In genomic region chr11:4261188-4261494, GRCm38 (mm10) we compare ENCODE assay signal across 10 mouse cellular contexts. TPM values are rescaled to one million over a fixed set of nuclear protein-coding genes. Genes with fewer than 3 reads are reported as not detected.
A peak's percentile ranks its signal among the peaks of the same experiment; 100 is the strongest.
DNase-seq lines count a peak whose midpoint lies in the region; ATAC-seq lines count a peak whose summit lies in the region.
"Had no signal": no experiment of that assay in that cellular context is flagged by ENCODE, and none has a peak within 500 bp of the region (broad histone marks: within the 10 kb centered on the region; RNA-seq: fewer than 3 reads in every experiment).

No protein-coding gene starts in this region.

- DNase-seq in left cerebral cortex, postnatal 14 days (ENCODE audit: low spot score in 2 of 2), result peak; percentile 53 to 60
- no peak for DNase-seq in left cerebral cortex, adult 11 months (ENCODE audit: low spot score)
- DNase-seq in embryo, embryonic 11 days, result peak; percentile 67
- DNase-seq in liver, result peak; percentile 72
- peak; percentile 86 for DNase-seq in thymus, postnatal 4 days

- intact Hi-C loops in left cerebral cortex, postnatal 14 days (cut with DNase I), result no loop called here

- ATAC-seq in activated CD4-positive, CD25-positive, alpha-beta regulatory T cell, adult 4 months, result peak; percentile 59
- peak; percentile 63 for ATAC-seq in inflammation-experienced regulatory T-cells, adult 6 months
- peak; percentile 48 for ATAC-seq in monocyte, adult 5-6 weeks (replicated peaks; ENCODE audit: insufficient number of reproducible peaks, low FRiP score, low TSS enrichment, poor library complexity, severe bottlenecking)

RNA-seq across cellular contexts. Expression of gene Lif, which starts 3.8 kb away (rescaled TPM):
- under 1 TPM; 0.15 to 0.59 TPM for total RNA-seq in left cerebral cortex, postnatal 14 days (2021)
- 1 to 10 TPM; 2.9 to 6.6 TPM for polyA plus RNA-seq in activated CD4-positive, CD25-positive, alpha-beta regulatory T cell, adult 4 months (2017; shearing (Covaris generic))
- 1 to 10 TPM; 1.9 to 2.6 (median 2.5) TPM for polyA plus RNA-seq in inflammation-experienced regulatory T-cells, adult 6 months (2017; shearing (Covaris generic))
- total RNA-seq in monocyte, adult 5-6 weeks (2017), result 0.29 to 1.1 TPM (median 0.32 TPM) in 3 replicates
- polyA plus RNA-seq: erythroblast, embryonic 14.5 days; neural tube, embryonic 13.5 days had no signal

RNA-seq across cellular contexts. Expression of gene Osm, which starts 24.9 kb away (rescaled TPM):
- not detected for total RNA-seq in left cerebral cortex, postnatal 14 days (2021)
- 10 to 100 TPM; 18.0 to 19.8 TPM for polyA plus RNA-seq in activated CD4-positive, CD25-positive, alpha-beta regulatory T cell, adult 4 months (2017; shearing (Covaris generic))
- polyA plus RNA-seq in inflammation-experienced regulatory T-cells, adult 6 months (2017; shearing (Covaris generic)), result 10 to 100 TPM; 11.2 to 23.6 (median 16.6) TPM
- total RNA-seq in monocyte, adult 5-6 weeks (2017), result 75.5 to 155 TPM (median 106 TPM) in 3 replicates
- polyA plus RNA-seq: neural tube, embryonic 13.5 days had no signal

RNA-seq across cellular contexts. Expression of gene Castor1, which starts 43.1 kb away (rescaled TPM):
- total RNA-seq in left cerebral cortex, postnatal 14 days (2021), result 1 to 10 TPM; 4.3 to 4.9 TPM
- 10 to 100 TPM; 37.5 to 42.0 TPM for polyA plus RNA-seq in activated CD4-positive, CD25-positive, alpha-beta regulatory T cell, adult 4 months (2017; shearing (Covaris generic))
- 10 to 100 TPM; 25.7 to 42.0 (median 37.8) TPM for polyA plus RNA-seq in inflammation-experienced regulatory T-cells, adult 6 months (2017; shearing (Covaris generic))
- total RNA-seq in monocyte, adult 5-6 weeks (2017), result 0.64 to 8.6 TPM (median 2.4 TPM) in 3 replicates

Comparison
In these comparisons a context has a peak if more than half of its experiments do, and no peak if none do; other contexts are left out.
1. RNA of gene Osm, which starts 24.9 kb away (total RNA-seq): 75.5 to 155 TPM in monocyte, adult 5-6 weeks; not detected in left cerebral cortex, postnatal 14 days; every median in the first group is over 10 times any median in the second.
2. Peak in every context shown above with its lines, with median percentiles within 50 percentile points of each other: ATAC-seq.